Mouse (Mus musculus): ENCODE data around the gene Prl8a2.

DNA sequence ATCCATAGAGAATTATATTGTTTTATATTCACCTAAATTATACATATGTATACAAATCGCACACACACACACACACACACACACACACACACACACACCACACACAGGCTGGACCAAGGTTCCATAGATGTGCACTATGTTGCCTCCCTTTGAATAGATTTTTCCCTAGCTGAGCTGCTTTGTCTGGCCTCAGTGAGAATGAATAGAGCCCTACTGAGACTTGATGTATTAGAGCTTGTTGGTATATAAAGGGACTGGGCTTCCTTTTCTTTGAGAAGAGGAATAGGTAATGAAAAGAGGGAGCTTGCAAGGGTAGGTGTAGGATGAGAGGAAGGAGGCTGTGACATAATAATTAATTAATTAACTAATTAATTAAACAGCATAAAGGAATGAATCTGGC is 10.5 kb upstream of the Prl8a2 start:
- TF ChIP-seq CTCF (conservative IDR thresholded peaks at IDR 0.05; ENCODE audit: insufficient read depth, insufficient read length, low read depth, low read length) (no peak), POLR2A (IDR thresholded peaks at IDR 0.05; ENCODE audit: low read depth, low read length) (no peak)

Data from kidney, adult 2 months (tissue).